Mouse (Mus musculus): ENCODE results near the gene Dusp5. TPM values are rescaled to one million over a fixed set of nuclear protein-coding genes. Genes with fewer than 3 reads are reported as not detected.

Dusp5 gene
- polyA plus RNA-seq, 1 experiment from 2014 or later: 8.2 TPM

Other genes starting within 250 kb of the Dusp5 start
- 18.9 and 27.8 TPM in 2 replicates for gene Mxi1, start 218.6 kb upstream of the Dusp5 start, polyA plus RNA-seq (2015; fragmentation: Nextera tagmentation; extraction: Ambion mirVana)
- not detected in 2 replicates for gene Gm10197, start 157.3 kb upstream of the Dusp5 start, polyA plus RNA-seq (2015; fragmentation: Nextera tagmentation; extraction: Ambion mirVana)
- gene Smndc1, start 138.5 kb upstream of the Dusp5 start, polyA plus RNA-seq (2015; fragmentation: Nextera tagmentation; extraction: Ambion mirVana): 26.9 and 29.8 TPM in 2 replicates
- 206 and 244 TPM in 2 replicates for gene Nutf2-ps1, start 60.0 kb downstream of the Dusp5 start, polyA plus RNA-seq (2015; fragmentation: Nextera tagmentation; extraction: Ambion mirVana)
- gene Smc3, start 71.3 kb downstream of the Dusp5 start, polyA plus RNA-seq (2015; fragmentation: Nextera tagmentation; extraction: Ambion mirVana): 49.9 and 50.0 TPM in 2 replicates
- gene Rbm20, start 148.2 kb downstream of the Dusp5 start, polyA plus RNA-seq (2015; fragmentation: Nextera tagmentation; extraction: Ambion mirVana): 0.86 and 0.88 TPM in 2 replicates

All from hindbrain, embryonic 16.5 days (tissue).